Mouse (Mus musculus): ENCODE data around the gene Kif26a.

GRCm38 (mm10) chr12:112182609-112182955, 36.6 kb downstream of the Kif26a start:
- TF ChIP-seq CTCF (IDR thresholded peaks at IDR 0.05; ENCODE audit: insufficient read depth, low read length) (no peak), POLR2A (IDR thresholded peaks at IDR 0.05; ENCODE audit: borderline replicate concordance, extremely low read depth, low read depth, low read length) (no peak)

All from lung, adult 2 months (tissue).